Mouse (Mus musculus): ENCODE data around the gene Cd177. TPM values are rescaled to one million over a fixed set of nuclear protein-coding genes. Genes with fewer than 3 reads are reported as not detected.
"Not testable (repeated sequence)": the region's sequence is repeated elsewhere in the genome, so short reads cannot be mapped to it uniquely, and the experiment has no call there.

Gene Cd177
- not detected for polyA plus RNA-seq (2012; fragmentation: generic; extraction: Trizol)
- long read RNA-seq, experiment 1 = 0 reads
- long read RNA-seq, experiment 2 = 0 reads

DNA sequence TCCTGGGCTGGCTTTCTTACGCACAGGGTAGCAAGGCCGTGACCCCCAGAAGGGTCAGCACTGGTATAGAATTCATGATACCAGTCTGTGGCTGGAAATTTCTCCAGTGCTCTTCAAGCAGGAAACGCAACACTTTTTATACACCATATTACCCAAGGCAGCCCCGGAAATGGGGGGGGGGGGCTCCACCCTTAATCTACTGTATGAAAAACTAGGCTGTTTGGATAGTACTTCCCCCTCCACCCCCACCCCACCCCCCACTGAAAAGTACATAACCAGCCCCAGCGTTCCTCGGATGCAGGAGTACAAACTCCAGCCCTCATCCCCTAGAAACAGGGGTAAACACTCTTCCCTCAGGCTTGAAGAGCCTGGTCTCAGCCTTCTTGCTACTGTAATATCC is at the start of gene Cd177:
Cd177 (minus strand) TSS at position 101 of the 400 bp plus-strand sequence.
- Histone ChIP-seq H3K79me3 (ENCODE audit: low read depth) (no peaks in the 10 kb centered on the region), H3K79me2 (ENCODE audit: control insufficient read depth, insufficient read depth) (no peaks in the 10 kb centered on the region), H3K27me3 (ENCODE audit: control insufficient read depth, insufficient read depth, insufficient read length) (peaks cover 57% of the 10 kb centered on the region), H3ac (ENCODE audit: control insufficient read depth, insufficient read length, low read depth) (no peak within 1 kb of the TSS), H3K4me3 (ENCODE audit: insufficient read depth, poor library complexity, severe bottlenecking) (no peak within 1 kb of the TSS), H3K36me3 (ENCODE audit: control insufficient read depth, insufficient read depth) (no peaks in the 10 kb centered on the region)
- no peak for TF ChIP-seq CTCF (IDR thresholded peaks at IDR 0.05; ENCODE audit: control insufficient read depth, insufficient read depth, insufficient read length)
- TF ChIP-seq MYOD1 (IDR thresholded peaks at IDR 0.05; ENCODE audit: control insufficient read depth, insufficient read length, low read depth) = no peak
- no peak for TF ChIP-seq USF1 (IDR thresholded peaks at IDR 0.05; ENCODE audit: low read depth)
- TF ChIP-seq FOSL1 (IDR thresholded peaks at IDR 0.05; ENCODE audit: insufficient read depth, low read length, poor library complexity, severe bottlenecking) = no peak
- no peak for TF ChIP-seq MYOG (IDR thresholded peaks at IDR 0.05; ENCODE audit: control insufficient read depth, extremely low read depth, insufficient read length)
- TF ChIP-seq CEBPB (IDR thresholded peaks at IDR 0.05; ENCODE audit: low read depth) = no peak
- TF ChIP-seq MAX (IDR thresholded peaks at IDR 0.05) = no peak

DNA sequence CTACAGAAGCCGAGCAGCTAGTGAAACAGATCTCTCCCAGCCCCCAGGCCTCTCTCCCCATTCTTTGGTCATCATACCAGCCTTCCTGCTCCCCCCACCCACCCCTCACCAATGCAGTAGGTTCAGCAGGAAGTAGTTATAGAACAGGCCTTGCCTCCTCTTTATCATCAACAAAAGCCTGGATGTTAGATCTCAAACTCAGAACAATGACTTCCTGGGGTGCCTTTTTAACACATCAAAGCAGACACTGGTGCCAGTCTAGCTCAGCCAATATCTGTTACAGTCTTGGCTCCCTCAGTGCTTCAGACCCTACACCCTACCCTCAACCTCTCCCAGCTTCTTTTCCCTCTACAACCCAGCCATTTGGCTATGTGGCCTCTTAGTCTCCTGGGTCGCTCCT is 48.9 kb upstream of the Cd177 start:
- Histone ChIP-seq H3K36me3 (ENCODE audit: control insufficient read depth, insufficient read depth) (no peaks in the 10 kb centered on the region), H3K4me3 (ENCODE audit: insufficient read depth, poor library complexity, severe bottlenecking) (no peak overlapping the region), H3ac (ENCODE audit: control insufficient read depth, insufficient read length, low read depth) (no peak overlapping the region), H3K79me2 (ENCODE audit: control insufficient read depth, insufficient read depth) (no peaks in the 10 kb centered on the region), H3K79me3 (ENCODE audit: low read depth) (no peaks in the 10 kb centered on the region), H3K27me3 (ENCODE audit: control insufficient read depth, insufficient read depth, insufficient read length) (peaks cover 24% of the 10 kb centered on the region)
- TF ChIP-seq USF1 (IDR thresholded peaks at IDR 0.05; ENCODE audit: low read depth) (no peak), MYOD1 (IDR thresholded peaks at IDR 0.05; ENCODE audit: control insufficient read depth, insufficient read length, low read depth) (no peak), MAX (IDR thresholded peaks at IDR 0.05) (no peak), CEBPB (IDR thresholded peaks at IDR 0.05; ENCODE audit: low read depth) (no peak), CTCF (IDR thresholded peaks at IDR 0.05; ENCODE audit: control insufficient read depth, insufficient read depth, insufficient read length) (no peak), FOSL1 (IDR thresholded peaks at IDR 0.05; ENCODE audit: insufficient read depth, low read length, poor library complexity, severe bottlenecking) (no peak), MYOG (IDR thresholded peaks at IDR 0.05; ENCODE audit: control insufficient read depth, extremely low read depth, insufficient read length) (no peak)

- TF ChIP-seq MYOD1 (IDR thresholded peaks at IDR 0.05; ENCODE audit: control insufficient read depth, insufficient read length, low read depth) = no peak
- TF ChIP-seq FOSL1 (IDR thresholded peaks at IDR 0.05; ENCODE audit: insufficient read depth, low read length, poor library complexity, severe bottlenecking) = no peak
- TF ChIP-seq MAX (IDR thresholded peaks at IDR 0.05) = no peak
- Histone ChIP-seq H3K4me3 (ENCODE audit: insufficient read depth, poor library complexity, severe bottlenecking) (no peak overlapping the region), H3K36me3 (ENCODE audit: control insufficient read depth, insufficient read depth) (no peaks in the 10 kb centered on the region), H3K79me2 (ENCODE audit: control insufficient read depth, insufficient read depth) (no peaks in the 10 kb centered on the region), H3ac (ENCODE audit: control insufficient read depth, insufficient read length, low read depth) (no peak overlapping the region), H3K79me3 (ENCODE audit: low read depth) (no peaks in the 10 kb centered on the region), H3K27me3 (ENCODE audit: control insufficient read depth, insufficient read depth, insufficient read length) (peaks cover 16% of the 10 kb centered on the region)
These were observed 44.7 kb upstream of the Cd177 start for GRCm38 (mm10) chr7:24804826-24805225.

- H3K4me3 ChIP-seq (ENCODE audit: insufficient read depth, poor library complexity, severe bottlenecking) = no peak overlapping the region
- H3K79me3 ChIP-seq (ENCODE audit: low read depth) = no peaks in the 10 kb centered on the region
- H3K36me3 ChIP-seq (ENCODE audit: control insufficient read depth, insufficient read depth) = no peaks in the 10 kb centered on the region
- peaks cover 9% of the 10 kb centered on the region for H3K27me3 ChIP-seq (ENCODE audit: control insufficient read depth, insufficient read depth, insufficient read length)
- H3ac ChIP-seq (ENCODE audit: control insufficient read depth, insufficient read length, low read depth) = no peak overlapping the region
- H3K79me2 ChIP-seq (ENCODE audit: control insufficient read depth, insufficient read depth) = no peaks in the 10 kb centered on the region
- no peak for TF ChIP-seq MYOD1 (IDR thresholded peaks at IDR 0.05; ENCODE audit: control insufficient read depth, insufficient read length, low read depth)
- no peak for TF ChIP-seq CEBPB (IDR thresholded peaks at IDR 0.05; ENCODE audit: low read depth)
- TF ChIP-seq FOSL1 (IDR thresholded peaks at IDR 0.05; ENCODE audit: insufficient read depth, low read length, poor library complexity, severe bottlenecking) = no peak
These were observed 42.1 kb upstream of the Cd177 start for GRCm38 (mm10) chr7:24802149-24802767.

- TF ChIP-seq CEBPB (IDR thresholded peaks at IDR 0.05; ENCODE audit: low read depth) (no peak), FOSL1 (IDR thresholded peaks at IDR 0.05; ENCODE audit: insufficient read depth, low read length, poor library complexity, severe bottlenecking) (no peak), MYOG (IDR thresholded peaks at IDR 0.05; ENCODE audit: control insufficient read depth, extremely low read depth, insufficient read length) (no peak), USF1 (IDR thresholded peaks at IDR 0.05; ENCODE audit: low read depth) (no peak), MYOD1 (IDR thresholded peaks at IDR 0.05; ENCODE audit: control insufficient read depth, insufficient read length, low read depth) (no peak), CTCF (IDR thresholded peaks at IDR 0.05; ENCODE audit: control insufficient read depth, insufficient read depth, insufficient read length) (no peak), MAX (IDR thresholded peaks at IDR 0.05) (no peak)
- H3ac ChIP-seq (ENCODE audit: control insufficient read depth, insufficient read length, low read depth) = no peak overlapping the region
These were observed 37.8 kb upstream of the Cd177 start for GRCm38 (mm10) chr7:24797918-24798317.

GRCm38 (mm10) chr7:24776918-24777317 is 16.8 kb upstream of the Cd177 start, which contains the start of gene Ceacam10:
Ceacam10 (plus strand) TSS chr7:24777206.
- not testable (repeated sequence) for H3K79me2 ChIP-seq (ENCODE audit: control insufficient read depth, insufficient read depth); H3ac ChIP-seq (ENCODE audit: control insufficient read depth, insufficient read length, low read depth); H3K79me3 ChIP-seq (ENCODE audit: low read depth); H3K4me3 ChIP-seq (ENCODE audit: insufficient read depth, poor library complexity, severe bottlenecking); H3K36me3 ChIP-seq (ENCODE audit: control insufficient read depth, insufficient read depth)
- H3K27me3 ChIP-seq (ENCODE audit: control insufficient read depth, insufficient read depth, insufficient read length) = peaks cover 20% of the 10 kb centered on the region

More at GRCm38 (mm10) chr7:24797918-24798317, 37.8 kb upstream of the Cd177 start:
- H3K27me3 ChIP-seq (ENCODE audit: control insufficient read depth, insufficient read depth, insufficient read length) = peaks cover 9% of the 10 kb centered on the region
- H3K79me2 ChIP-seq (ENCODE audit: control insufficient read depth, insufficient read depth) = no peaks in the 10 kb centered on the region
- H3K4me3 ChIP-seq (ENCODE audit: insufficient read depth, poor library complexity, severe bottlenecking) = no peak overlapping the region
- H3K79me3 ChIP-seq (ENCODE audit: low read depth) = no peaks in the 10 kb centered on the region
- H3K36me3 ChIP-seq (ENCODE audit: control insufficient read depth, insufficient read depth) = no peaks in the 10 kb centered on the region

Data from C2C12 (cell line).